Mouse (Mus musculus) spleen, adult 2 months (tissue): ENCODE measurements at regions not wholly inside any gene's neighbourhood (a gene's known extent, or its start where the extent isn't known, plus 50 kb on each side); places are given as distances from the start of the nearest gene placed in this dataset.

Experiments used
- DNase-seq, 2 experiments: peaks; one replicate each; pipeline versions ENCODE4 v3.0.0 to v3.0.0-alpha.2; 2012 to 2021; ENCODE audit warnings: low spot score in 2 of 2, low read depth in 1 of 2
- H3K27ac ChIP-seq: fragments of 200-500 bp; 2 replicates; pipeline ENCODE4 v1.5.1; 2012; ENCODE audit warnings: low read length, inconsistent platforms; ENCODE audit not compliant: insufficient read depth
- H3K27me3 ChIP-seq: fragments of 200-500 bp; 2 replicates; pipeline ENCODE4 v1.6.1; 2012; ENCODE audit warnings: mild to moderate bottlenecking, moderate library complexity, low read length, inconsistent platforms; ENCODE audit not compliant: control insufficient read depth, insufficient read depth
- H3K36me3 ChIP-seq: fragments of 200-500 bp; 2 replicates; pipeline ENCODE4 v1.6.1; 2012; ENCODE audit warnings: mild to moderate bottlenecking, low read length, inconsistent platforms; ENCODE audit not compliant: control insufficient read depth, insufficient read depth
- H3K4me1 ChIP-seq: fragments of 200-500 bp; 2 replicates; pipeline ENCODE4 v1.6.1; 2011; ENCODE audit warnings: inconsistent platforms; ENCODE audit not compliant: control insufficient read depth, insufficient read depth, insufficient read length
- H3K4me3 ChIP-seq: fragments of 200-500 bp; 2 replicates; pipeline ENCODE4 v1.5.1; 2011; ENCODE audit warnings: mild to moderate bottlenecking, inconsistent platforms; ENCODE audit not compliant: insufficient read depth, insufficient read length; ENCODE audit errors: extremely low read depth
- CTCF ChIP-seq: fragments of 200-500 bp; IDR thresholded peaks from 2 replicates; pipeline ENCODE4 v1.5.1; 2011; ENCODE audit warnings: mild to moderate bottlenecking, inconsistent platforms; ENCODE audit not compliant: insufficient read depth, insufficient read length, insufficient replicate concordance; ENCODE audit errors: extremely low read depth
- POLR2A ChIP-seq: fragments of 200-500 bp; IDR thresholded peaks from 2 replicates; pipeline ENCODE4 v1.6.1; 2011; ENCODE audit warnings: low read depth, low read length, inconsistent platforms
- WGBS: fragments of 180-500 bp; shearing (Covaris S2); methylation state at CpG from one replicate; pipeline ENCODE4 v1.1.7; 2018; 5-methylcytosine and 5-hydroxymethylcytosine counted together

GRCm38 (mm10) chr12:70539856-70540255 is 87.0 kb downstream of the Tmx1 start:
- H3K27me3 ChIP-seq, result no peaks in the 10 kb centered on the region
- no peak overlapping the region for H3K27ac ChIP-seq
- no peaks in the 10 kb centered on the region for H3K36me3 ChIP-seq
- no peak overlapping the region for H3K4me3 ChIP-seq
- no peak for TF ChIP-seq CTCF
- no peaks in the 10 kb centered on the region for H3K4me1 ChIP-seq
- 97% methylated on average over 14 of the region's 14 CpGs for WGBS
- DNase-seq, result no peak

GRCm38 (mm10) chr12:70541432-70541831 is 88.5 kb downstream of the Tmx1 start:
- H3K36me3 ChIP-seq, result no peaks in the 10 kb centered on the region
- no peak overlapping the region for H3K27ac ChIP-seq
- H3K4me3 ChIP-seq, result no peak overlapping the region
- 88% methylated on average over 4 of the region's 4 CpGs for WGBS
- no peaks in the 10 kb centered on the region for H3K27me3 ChIP-seq
- TF ChIP-seq CTCF (no peak), POLR2A (no peak)
- no peaks in the 10 kb centered on the region for H3K4me1 ChIP-seq
- DNase-seq, result no peak

- Histone ChIP-seq H3K36me3 (no peaks in the 10 kb centered on the region), H3K27ac (no peak overlapping the region), H3K4me3 (no peak overlapping the region), H3K4me1 (no peaks in the 10 kb centered on the region), H3K27me3 (no peaks in the 10 kb centered on the region)
- TF ChIP-seq CTCF, result no peak
- TF ChIP-seq POLR2A, result no peak
- no peak for DNase-seq
- 78% methylated on average over 5 of the region's 5 CpGs for WGBS
Observed at GRCm38 (mm10) chr12:70543299-70543698, 90.4 kb downstream of the Tmx1 start.

DNA sequence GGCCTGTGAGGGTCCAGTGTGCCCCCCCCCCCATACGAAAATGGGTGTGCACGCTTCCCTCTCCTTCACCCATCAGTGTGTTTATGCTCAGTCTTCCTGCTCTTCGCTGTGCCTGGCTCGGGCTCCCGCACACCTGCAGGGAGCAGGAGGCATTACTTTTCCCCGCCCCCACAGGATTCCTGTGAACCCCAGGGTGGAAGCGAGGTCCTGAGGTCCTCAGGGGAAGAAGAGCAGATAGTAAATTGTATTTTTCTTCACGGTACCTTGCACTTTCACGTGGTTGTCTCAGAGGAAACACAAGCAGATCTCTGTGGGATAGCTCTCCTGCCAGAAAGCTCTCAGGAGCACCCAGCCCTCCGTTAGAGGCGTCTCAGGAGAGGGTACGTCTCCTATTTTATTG is 91.4 kb downstream of the Tmx1 start:
- DNase-seq, result no peak
- no peak overlapping the region for H3K27ac ChIP-seq
- TF ChIP-seq CTCF (no peak), POLR2A (no peak)
- H3K4me3 ChIP-seq, result no peak overlapping the region
- no peaks in the 10 kb centered on the region for H3K27me3 ChIP-seq
- no peaks in the 10 kb centered on the region for H3K4me1 ChIP-seq
- no peaks in the 10 kb centered on the region for H3K36me3 ChIP-seq
- WGBS, result 59% methylated on average over 12 of the region's 12 CpGs

GRCm38 (mm10) chr12:70544850-70545510 is 92.1 kb downstream of the Tmx1 start:
- Histone ChIP-seq H3K27ac (no peak overlapping the region), H3K27me3 (no peaks in the 10 kb centered on the region), H3K4me1 (no peaks in the 10 kb centered on the region), H3K36me3 (no peaks in the 10 kb centered on the region), H3K4me3 (no peak overlapping the region)
- WGBS, result 76% methylated on average over 7 of the region's 7 CpGs
- TF ChIP-seq POLR2A (no peak), CTCF (no peak)
- no peak for DNase-seq

DNA sequence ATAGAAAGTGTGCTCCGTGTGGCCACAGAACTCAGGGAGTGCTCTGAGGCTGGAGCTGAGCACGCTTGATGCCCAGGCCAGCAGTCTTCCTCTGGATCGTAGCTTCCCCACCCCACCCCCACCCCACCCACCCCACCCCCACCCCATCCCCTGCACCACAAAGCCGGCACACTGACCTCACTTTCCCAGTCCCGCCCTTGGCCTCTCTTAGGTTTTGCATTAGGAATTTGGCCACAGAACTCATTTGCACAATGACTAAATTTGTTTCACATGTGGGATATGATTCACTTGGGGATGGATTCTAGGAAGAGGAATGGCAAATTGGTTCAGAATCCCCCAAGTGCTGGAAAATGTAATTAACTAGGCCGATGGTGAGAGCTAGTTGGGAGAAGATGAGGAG is 94.3 kb downstream of the Tmx1 start:
- no peak for DNase-seq
- no peaks in the 10 kb centered on the region for H3K4me1 ChIP-seq
- H3K27ac ChIP-seq, result no peak overlapping the region
- TF ChIP-seq POLR2A (no peak), CTCF (no peak)
- H3K27me3 ChIP-seq, result no peaks in the 10 kb centered on the region
- H3K4me3 ChIP-seq, result no peak overlapping the region
- H3K36me3 ChIP-seq, result no peaks in the 10 kb centered on the region
- 83% methylated on average over 6 of the region's 6 CpGs for WGBS

DNA sequence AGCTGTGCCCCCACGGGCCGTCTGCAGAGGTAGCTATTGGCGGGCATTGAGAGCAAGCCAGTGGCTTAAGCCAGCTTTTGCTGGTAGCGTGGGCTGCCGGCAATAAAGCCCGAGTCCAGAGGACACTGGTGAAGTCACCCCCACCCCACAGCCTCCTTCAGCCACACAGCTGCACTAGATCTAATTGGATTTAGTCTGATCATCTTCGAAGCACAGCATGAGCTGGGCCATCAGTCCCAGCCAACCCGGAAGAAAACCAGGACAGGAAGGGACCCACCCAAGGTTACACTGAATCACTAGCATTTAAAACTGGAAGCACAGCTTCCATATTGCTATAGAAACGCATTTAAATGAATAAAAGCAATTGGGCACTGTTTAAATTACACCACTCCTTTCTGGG is 96.4 kb downstream of the Tmx1 start:
- 89% methylated on average over 9 of the region's 9 CpGs for WGBS
- Histone ChIP-seq H3K27me3 (no peaks in the 10 kb centered on the region), H3K4me1 (no peaks in the 10 kb centered on the region), H3K36me3 (no peaks in the 10 kb centered on the region), H3K4me3 (no peak overlapping the region), H3K27ac (no peak overlapping the region)
- TF ChIP-seq CTCF, result no peak
- no peak for TF ChIP-seq POLR2A
- DNase-seq, result no peak

- DNase-seq, result no peak
- 87% methylated on average over 6 of the region's 6 CpGs for WGBS
- H3K4me3 ChIP-seq, result no peak overlapping the region
- H3K27ac ChIP-seq, result no peak overlapping the region
- no peaks in the 10 kb centered on the region for H3K27me3 ChIP-seq
- no peak for TF ChIP-seq CTCF
- no peak for TF ChIP-seq POLR2A
- H3K4me1 ChIP-seq, result no peaks in the 10 kb centered on the region
- H3K36me3 ChIP-seq, result no peaks in the 10 kb centered on the region
Observed at GRCm38 (mm10) chr12:70553866-70554265, 101.0 kb downstream of the Tmx1 start.
